Mouse (Mus musculus): ENCODE data around the gene Lrrfip1.

Lrrfip1 gene

DNA sequence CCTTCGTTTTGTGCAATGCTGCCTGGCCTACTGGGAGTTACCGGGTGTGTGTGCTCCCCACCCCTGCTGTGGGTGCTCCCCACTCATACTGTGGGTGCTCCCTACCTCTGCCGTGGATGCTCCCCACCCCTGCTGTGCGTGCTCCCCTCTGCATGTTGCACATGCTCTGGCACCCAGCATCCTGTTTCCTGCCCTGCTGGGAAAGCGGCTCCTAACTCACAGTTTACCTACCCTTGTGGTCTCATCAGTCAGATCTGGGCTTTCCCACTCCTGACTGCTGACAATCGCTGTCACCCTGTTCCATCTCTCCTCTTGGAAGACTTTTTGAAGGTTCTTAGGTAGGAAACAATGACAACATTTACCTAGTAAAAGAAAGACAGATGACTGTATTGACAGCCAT lies 91.9 kb downstream of the Lrrfip1 start:
- no peak for DNase-seq

GRCm38 (mm10) chr1:91092451-91092850 lies 93.9 kb downstream of the Lrrfip1 start:
- no peak for DNase-seq

DNA sequence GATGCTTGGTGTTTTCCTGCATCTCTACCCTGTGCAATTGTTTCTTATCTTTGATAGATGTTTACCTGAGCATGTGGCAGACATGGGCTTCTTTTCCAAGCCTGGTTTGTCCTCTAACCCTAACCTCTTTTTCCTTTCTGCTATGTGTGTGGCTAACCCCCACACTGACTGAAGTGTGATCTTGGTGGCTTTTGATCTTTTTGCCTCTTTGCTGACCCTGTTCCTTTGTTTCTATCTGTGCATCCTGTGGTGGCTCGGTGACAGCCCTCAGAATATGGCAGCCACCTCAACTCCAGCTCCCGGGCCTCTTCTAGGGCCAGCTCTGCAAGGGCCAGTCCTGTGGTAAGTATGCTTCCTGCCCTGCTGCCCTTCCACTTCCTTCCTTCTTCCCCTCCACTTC lies 94.8 kb downstream of the Lrrfip1 start:
- no peak for DNase-seq

- no peak for DNase-seq
Observed at GRCm38 (mm10) chr1:91094001-91094400, 95.5 kb downstream of the Lrrfip1 start.

GRCm38 (mm10) chr1:91095258-91095657 lies 96.7 kb downstream of the Lrrfip1 start:
- no peak for DNase-seq

DNA sequence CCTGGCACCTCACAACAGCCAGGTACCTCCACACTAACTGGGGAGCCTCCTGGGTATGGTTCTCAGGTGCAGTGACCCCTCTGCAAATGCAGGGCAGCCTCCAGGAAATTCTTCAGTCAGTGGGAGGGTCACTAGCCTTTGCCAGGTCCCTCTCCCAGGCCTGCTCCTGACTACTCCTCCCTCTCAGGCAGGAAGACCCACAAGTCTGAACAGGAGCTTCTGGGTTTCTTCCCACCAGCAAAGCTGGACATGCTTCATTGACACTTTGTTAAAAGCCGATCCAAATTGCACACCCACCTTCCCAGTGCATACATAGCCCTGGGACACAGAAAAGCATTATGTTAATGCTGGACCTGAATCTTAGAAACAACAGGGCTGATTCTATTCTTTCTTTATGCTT lies 97.3 kb downstream of the Lrrfip1 start:
- no peak for DNase-seq

GRCm38 (mm10) chr1:91096490-91096889 lies 98.0 kb downstream of the Lrrfip1 start:
- DNase-seq, result no peak

- DNase-seq, result no peak
Observed at GRCm38 (mm10) chr1:91097283-91097834, 98.8 kb downstream of the Lrrfip1 start.

DNA sequence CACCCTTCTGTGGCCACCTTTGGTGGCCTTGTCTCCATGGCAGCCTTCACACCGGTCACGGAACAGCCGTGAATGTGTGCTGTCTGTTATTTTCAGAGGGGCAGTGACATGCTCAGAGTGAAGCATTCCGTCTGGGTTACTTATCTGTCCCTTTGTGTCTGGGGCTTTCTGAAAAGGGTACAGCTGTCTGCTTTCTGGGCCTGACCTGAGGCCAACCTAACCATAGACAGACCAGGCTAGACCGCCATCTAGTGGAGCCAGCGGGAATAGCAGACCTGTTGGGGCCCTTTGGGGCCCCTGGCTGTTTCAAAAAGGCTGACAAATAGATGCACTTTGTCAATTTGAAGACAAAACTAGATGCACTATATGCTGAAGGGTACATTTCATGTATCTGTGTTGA lies 100.3 kb downstream of the Lrrfip1 start:
- peak; percentile 59 for DNase-seq

DNA sequence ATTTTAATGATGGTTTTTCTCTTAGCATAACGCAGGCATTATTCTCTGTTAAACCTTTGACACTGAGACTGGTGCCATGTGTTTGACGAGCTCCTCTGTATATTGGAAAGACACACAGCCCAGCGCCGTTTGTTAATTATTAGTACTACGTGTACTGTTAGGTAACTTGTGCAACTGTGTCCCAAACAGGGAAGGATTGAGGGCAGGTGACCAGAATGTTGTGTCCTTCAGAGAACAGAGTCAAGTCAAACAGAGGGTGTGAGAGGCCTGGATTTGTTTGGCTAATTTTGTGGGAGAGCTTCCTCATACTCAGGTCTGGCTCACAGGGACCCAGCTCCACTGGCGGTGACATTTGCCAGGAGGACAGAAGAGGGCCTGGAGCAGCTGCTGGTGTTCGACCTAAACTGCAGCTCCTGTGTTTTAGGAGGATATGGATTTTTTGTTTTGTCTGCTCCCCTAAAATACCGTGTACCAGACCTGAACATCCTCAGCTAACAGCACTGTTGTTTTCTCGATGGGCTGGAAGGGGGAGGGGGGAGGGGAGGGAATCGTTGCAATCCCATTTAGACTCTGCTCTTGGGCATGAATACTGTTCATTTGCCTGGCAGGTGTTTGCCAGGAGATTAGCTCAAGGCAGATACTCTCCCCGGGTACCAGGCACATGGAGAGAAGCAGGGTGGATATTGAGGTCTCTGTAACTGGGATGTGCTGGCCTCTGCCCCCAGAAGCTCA lies 103.3 kb downstream of the Lrrfip1 start:
- no peak for DNase-seq

GRCm38 (mm10) chr1:91103366-91103983 lies 104.9 kb downstream of the Lrrfip1 start:
- DNase-seq, result peak; percentile 42

DNA sequence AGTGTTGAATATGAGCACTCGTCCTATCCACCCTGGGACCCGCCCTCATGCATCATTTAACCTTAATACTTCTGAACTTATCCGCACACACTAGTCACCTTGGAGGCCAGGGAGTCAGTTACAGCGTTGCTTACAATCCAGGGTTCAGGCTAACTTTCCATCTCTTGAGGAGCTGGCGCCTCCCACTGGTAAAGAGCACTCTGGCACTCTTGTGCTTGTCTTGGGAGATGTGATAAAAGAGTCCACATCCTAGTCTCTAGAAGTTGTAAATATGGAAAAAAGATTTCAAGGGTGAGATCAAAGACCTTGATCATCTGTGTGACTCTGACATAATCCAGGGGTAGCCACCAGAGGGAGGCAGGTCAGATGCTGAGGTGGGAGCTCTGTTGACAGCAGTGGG lies 109.0 kb downstream of the Lrrfip1 start:
- DNase-seq, result no peak

- no peak for DNase-seq
Observed at GRCm38 (mm10) chr1:91109302-91109701, 110.8 kb downstream of the Lrrfip1 start.

GRCm38 (mm10) chr1:91112171-91112570 lies 113.6 kb downstream of the Lrrfip1 start:
- no peak for DNase-seq

DNA sequence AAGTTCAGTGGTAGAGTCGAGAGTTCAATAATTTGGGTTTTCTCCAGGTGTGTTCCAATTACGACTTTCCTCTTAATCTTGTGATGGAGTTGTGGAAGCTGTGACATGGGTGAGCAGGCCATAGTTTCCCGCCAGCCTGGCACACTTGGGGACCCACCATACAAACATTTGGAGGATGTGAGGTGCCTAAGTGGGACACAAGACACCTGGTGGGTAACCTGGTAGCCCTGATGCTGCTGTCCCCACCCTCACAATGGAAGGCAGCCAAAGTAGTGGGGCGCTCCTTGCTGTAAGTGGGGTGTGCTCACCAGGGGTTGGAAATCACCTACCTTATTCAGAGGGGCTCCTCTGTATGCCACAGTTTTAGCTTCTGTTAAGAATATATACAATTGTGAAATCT lies 114.1 kb downstream of the Lrrfip1 start:
- DNase-seq, result no peak

DNA sequence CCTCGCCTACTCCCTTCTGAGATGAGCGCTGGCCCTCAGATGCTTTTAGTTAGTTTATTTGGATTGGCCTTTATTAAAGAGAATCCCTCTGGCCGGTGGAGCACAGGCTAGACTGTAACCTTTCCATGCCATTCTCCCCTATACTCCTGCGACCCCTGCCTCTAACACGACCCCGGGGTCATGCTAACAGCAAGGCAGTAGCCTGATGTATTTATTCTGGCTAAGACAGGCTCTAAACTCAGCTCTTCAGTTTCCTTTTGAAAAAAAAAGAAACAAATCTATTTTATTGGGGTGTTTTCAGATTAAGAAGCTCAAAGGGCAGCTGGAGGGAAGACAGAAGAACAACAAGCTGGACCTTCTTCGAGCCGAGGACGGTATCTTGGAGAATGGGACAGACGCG lies 123.6 kb downstream of the Lrrfip1 start:
- peak; percentile 23 for DNase-seq

DNA sequence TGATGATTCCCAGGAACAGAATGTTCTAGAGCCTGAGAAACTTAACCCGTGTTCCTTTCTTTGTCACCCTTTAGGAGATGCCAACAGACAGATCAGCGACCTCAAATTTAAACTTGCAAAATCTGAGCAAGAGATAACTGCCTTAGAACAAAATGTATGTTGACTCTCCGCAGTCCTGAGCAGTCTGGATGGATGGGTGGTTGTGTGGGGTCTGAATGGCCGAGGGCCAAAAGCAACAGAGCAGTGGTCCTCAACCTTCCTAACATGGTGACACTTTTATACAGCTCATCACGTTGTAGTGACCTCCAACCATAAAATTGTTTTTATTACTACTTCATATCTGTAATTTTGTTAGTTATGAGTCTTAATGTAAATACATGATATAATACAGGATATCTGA lies 124.5 kb downstream of the Lrrfip1 start:
- DNase-seq, result no peak

DNA sequence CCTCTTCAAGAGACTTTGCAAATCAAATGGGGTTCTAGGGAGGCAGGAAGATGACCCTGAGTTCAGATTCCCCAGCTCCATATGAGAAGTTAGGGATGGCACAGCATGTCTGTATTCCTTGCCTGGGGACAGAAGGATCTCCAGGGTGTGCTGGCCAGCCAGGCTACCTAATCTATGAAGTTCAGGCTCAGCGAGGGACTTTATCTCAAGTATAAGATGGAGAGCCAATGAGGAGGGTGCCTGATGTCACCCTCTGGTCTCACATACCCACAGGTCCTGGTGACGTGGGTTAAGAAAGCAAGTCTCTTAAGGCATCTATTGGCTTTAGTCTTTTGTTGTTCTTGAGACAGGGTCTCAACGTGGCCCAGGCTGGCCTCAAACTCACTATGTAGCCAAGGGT lies 124.9 kb downstream of the Lrrfip1 start:
- DNase-seq, result no peak

DNA sequence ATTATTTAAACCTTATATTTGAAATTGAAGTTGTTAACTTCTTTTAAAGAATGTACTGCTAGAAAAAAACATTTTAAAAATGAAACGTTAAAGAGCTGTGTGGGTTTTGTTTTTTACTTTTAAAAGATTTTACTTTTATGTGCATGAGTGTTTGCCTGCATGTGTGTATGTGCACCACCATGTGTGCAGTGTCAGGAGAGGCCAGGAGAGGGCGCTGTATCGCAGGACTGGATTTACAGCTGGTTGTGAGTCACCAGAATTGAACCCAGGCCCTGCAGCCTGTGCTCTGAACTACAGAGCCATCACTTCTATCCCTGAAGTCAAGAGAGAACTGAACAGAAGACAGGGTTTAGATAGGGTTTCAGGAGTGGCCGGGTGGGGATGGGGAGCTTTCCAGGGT lies 130.3 kb downstream of the Lrrfip1 start:
- DNase-seq, result no peak

DNA sequence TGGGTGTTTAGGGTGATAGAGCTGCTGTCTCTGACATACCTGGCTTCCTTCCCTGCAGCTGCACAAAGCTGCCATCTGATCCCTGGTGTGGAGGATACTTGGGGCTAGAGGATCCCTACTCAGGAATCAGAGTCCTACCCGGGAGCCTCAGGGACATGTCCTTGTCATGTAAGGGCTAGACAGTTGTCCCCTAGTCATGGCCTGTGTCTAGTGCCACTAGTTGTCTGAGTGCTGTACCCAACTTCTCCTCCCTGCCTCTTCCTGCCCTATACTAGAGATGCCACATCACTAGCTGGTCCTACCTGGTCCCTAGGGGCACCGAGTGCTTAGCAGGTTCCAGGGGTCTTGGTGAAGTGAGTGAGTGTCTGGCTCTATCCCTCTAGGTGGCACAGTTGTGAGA lies 138.5 kb downstream of the Lrrfip1 start:
- no peak for DNase-seq

DNA sequence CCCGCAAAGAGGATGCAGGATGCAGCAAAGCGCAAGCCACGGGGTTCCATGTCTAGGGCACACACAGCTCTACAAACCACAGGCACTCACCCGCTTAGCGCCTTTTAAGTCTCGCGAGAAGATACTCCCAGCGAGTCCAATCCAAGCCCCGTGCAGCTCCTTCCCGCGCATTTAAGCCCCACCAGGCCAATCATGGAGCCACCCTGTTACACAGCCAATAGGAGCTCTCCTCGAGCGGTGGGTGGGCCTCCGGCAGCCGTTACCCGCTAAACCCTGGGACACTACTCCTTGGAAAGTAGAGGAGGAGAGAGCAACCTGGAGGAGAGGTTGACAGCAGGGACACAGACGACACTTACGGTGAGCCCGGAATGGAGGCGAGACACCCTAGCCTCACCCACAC lies 146.3 kb downstream of the Lrrfip1 start, which contains the start of gene Rbm44:
Gene Rbm44 (plus strand): TSS at position 277 of the 400 bp plus-strand sequence.
- DNase-seq, result no peak

- DNase-seq, result no peak
Observed at GRCm38 (mm10) chr1:91151509-91151908, 153.0 kb downstream of the Lrrfip1 start.

DNA sequence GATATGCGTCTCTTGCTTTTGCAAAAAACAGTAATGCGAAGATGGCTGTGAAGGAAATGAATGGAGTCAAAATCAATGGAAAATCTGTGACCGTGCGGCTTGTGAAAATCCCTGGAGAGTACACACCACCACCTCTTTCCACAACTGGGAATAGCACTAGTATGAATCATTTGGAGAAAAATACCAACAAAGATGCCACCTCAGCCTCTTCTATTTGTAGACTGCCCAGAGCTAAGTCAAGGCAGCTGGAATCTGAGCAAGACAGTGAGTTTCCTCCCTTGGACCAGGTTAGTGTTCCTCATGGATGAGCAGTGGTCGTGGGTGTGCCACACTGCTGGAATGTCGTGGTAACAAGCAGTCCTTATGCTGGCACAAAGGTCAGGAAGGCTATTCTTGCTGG lies 168.3 kb downstream of the Lrrfip1 start:
- DNase-seq, result no peak

- no peak for DNase-seq
Observed at GRCm38 (mm10) chr1:91169157-91169556, 170.6 kb downstream of the Lrrfip1 start.

Measured in kidney, adult 11 months (tissue).